Mouse (Mus musculus): ENCODE data around the gene 6030458C11Rik.

DNA sequence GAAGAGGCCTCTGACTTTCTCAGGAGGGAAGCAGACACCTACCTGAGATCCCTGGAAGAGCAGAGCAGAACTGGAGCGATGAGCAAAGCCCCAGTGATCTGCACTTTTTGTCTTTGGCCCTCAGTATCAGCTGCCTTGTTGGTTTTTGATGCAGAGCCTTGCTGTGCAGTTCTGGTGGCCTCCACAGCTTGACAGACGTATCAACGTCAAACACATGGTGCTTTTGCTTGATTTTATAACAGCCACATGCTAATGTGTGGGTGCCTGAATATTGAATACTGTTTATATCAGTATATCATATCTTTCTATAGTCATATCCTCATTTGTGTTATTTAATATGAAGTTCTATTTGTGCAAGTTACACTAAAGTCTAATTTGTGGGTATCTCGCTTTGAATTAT is 19.4 kb downstream of the 6030458C11Rik start:
- TF ChIP-seq EP300 (IDR thresholded peaks at IDR 0.05; ENCODE audit: insufficient read depth, low read depth, low read length): no peak
- TF ChIP-seq POLR2A (IDR thresholded peaks at IDR 0.05; ENCODE audit: insufficient read depth, low read depth, low read length): no peak

Data from heart, adult 2 months (tissue).